Mouse (Mus musculus): ENCODE measurements at regions not wholly inside any gene's neighbourhood (a gene's known extent, or its start where the extent isn't known, plus 50 kb on each side); places are given as distances from the start of the nearest gene placed in this dataset.

DNA sequence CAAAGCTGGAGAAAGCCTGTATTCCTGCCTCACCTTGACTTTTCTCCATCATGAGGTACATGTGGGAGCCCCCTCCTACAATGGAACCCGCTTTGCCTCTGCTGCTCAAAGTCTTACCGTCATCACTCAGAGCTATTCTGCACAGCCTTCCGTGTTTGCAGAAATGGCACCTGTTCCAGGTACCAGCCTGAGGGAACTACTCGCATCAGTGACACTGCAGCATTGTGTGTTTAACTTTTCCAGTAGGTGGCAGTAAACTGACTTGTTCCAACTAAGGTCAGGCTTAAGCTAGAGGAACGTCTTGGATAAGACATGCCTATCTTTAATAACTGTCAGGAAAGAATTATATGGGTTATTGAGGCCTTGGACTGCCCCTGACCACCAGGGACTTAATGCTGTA, 71.4 kb downstream of the Fam173b start:
- DNase-seq = peak; percentile 7 to 17

DNA sequence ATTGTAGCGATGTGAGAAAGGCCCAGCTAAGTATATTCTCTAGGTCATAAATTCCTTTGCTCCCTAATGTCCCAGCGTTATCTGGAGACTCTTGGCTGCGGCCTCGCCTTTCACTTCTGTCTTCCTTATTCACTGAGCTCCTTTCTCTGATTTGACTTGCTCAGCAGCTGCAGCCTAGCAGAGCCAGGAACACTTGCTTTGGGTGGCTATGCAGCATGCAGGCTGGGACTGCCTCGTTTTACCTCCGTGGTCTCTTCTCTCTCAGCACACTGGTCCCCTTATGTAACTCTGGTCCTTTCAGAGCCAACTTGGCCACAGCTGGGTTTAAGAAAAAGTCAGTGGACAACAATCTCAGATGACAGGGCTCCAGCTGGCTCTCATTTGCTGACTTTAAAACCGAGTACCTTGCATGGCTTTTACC, 75.1 kb downstream of the Fam173b start:
- DNase-seq = no peak

DNA sequence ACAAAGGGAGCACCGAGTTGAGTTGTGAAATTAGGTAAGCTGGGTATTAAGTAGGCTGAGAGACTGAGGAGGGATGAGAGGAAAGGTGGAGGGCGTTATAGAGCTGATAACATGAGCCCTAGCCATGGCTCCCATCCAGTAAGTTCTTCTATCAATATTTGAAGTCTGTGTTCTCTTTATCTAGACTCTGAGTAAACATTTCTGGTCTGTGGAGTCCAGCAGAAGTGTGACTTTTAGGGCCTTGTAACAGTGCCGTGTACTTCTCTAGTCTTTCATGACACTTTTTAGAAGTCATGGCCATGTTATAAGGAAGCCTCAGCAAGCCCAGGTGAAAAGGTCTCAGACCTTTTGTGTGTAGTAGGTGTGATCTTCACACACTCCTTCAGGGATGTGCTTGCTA, 91.5 kb downstream of the Fam173b start:
- DNase-seq = no peak

DNA sequence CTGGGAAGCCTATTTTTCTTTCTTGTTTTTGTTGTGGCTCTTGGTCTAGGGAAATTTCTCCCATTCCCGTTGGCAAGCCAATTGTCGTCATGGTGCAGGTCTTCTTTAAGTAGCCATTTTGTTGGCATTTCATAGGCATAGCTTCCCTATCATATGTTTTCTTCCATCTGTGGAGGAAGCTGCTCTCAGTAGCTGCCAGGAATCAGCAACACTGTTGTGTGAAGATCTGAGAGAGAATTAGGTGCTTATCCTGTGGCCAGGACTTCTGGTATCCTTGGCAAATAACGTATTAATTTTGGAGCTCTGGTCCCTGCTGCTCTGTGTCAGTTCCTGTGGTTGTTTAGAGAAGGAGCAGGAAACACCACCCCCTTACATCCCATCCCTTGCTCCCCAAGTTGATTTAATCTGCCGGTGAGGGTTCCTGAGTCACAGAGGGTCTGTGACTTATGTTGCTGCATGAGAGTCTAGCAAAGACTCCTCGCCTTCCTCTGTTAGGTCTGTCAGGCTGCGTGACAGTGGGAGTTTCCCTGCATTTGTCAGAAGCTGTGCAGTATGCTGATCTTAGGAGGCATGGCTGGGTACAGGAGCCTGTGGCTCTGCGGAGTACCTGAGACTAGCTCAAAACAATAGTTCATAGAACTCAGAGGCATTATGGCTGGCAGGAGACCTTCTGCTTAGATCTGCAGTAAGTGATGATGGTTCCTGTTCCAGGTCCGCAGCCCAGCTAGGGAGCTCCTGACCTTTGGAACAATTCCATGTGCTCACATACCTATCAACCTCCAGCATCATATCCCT, 93.4 kb downstream of the Fam173b start:
- DNase-seq = no peak

DNA sequence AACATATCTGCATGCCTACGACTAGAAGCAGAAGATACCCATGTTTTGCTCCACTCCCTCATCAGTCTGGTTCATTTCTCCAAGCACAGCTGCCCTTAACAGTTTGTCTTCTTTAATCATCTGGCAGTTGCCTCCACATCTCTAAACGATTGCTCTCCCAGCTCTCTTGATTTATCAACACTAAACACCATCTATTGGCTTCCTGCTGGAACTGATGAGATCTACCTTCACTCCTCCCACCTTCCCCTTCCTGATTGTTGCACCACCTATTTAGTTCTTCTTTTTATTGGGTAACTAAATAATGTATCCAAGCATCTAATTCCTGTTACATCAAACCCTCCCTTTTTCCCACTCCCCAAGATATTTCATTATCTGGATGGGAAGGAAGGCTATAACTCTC, 101.7 kb downstream of the Fam173b start:
- no peak for DNase-seq

DNA sequence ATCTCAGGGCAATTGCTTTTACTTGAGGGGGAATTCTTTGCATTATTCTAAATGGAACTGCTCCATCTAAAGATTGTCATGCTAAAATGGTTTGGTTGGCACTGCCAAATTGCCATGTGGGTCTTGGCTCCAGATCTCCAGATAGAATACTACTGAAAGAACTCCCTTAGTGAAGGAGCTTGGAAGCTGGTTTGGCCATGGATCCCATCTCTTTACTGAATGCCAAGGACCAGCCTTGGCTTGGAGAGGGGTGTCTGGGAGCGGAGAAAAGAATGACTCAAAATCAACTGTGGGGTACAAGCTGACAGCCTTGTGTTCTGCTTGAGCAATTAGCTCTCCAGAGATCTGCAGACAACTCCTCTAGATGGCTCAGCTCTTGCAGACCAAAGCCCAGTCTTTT, 105.8 kb downstream of the Fam173b start:
- no peak for DNase-seq

DNA sequence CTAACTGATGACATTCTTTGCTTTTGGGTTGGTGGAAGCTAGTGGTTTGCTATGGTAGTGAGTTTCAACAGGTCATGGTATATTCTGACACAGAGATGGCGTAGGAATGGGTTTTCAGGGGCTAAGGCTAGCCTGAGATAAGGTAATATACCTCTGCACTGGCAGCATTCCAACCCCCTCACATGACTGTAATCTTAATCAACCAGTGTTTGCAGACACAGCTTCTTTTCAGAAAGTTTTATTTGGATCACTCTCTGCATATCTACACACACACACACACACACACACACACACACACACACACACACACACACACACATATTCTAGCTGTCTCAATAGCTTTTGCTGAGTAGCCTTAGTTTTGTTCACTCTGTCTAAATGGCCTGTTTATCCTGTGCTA, 119.4 kb downstream of the Fam173b start:
- DNase-seq = no peak

DNA sequence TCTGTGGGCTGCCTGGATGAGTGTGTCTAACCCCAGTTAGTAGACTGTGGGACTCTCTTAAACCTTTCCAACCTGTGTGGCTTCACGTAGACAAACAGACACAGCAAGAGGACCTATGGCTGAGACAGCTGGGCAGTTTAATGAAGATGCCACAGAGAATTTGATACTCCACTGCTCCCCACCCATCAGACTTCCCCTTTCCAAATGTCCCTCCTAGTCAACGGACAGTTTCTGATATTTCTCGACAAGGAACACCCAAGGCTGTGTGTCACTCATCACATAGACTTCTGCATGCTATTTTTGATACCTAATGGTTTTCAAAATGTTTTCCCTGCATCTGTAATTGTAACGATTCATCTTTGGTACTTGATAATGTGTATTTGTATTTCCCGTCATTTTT, 120.8 kb downstream of the Fam173b start:
- DNase-seq = no peak

DNA sequence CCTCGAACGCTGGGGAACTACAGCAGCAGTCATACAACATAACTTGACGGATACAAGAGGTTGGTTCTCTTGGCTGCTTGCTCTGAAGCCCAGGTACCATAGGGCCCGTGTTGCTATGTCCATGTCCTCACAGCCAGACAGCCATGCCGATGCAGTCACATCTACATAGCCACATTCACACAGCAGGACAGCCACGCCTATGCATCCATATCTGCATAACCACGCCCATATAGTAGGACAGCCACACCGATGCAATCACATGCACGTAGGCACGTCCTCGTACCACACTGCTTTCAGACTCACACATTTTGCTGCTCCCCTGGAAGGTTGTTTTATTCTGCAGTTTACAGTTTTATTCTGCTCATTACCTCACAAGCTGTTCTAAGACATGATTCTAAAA, 122.6 kb downstream of the Fam173b start:
- no peak for DNase-seq

DNA sequence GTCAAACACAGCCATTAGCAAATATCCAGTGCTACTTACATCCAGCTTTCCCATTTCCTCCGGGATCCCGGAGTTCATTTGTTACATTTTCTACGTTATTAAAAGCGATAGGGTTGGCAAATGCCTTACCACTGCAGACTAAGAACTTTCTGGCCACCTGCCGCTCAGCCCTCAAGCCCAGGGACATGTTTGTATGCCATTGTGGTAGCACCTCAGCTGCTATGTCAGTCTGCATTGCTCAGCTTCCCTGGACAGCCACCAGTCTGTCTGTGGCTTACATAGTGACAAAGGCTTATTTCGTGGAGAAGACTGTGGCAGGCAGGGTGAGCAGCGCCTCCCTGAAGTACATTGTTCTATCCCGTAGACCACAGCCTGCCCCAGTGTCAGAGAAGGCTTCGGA, 127.5 kb downstream of the Fam173b start:
- no peak for DNase-seq

DNA sequence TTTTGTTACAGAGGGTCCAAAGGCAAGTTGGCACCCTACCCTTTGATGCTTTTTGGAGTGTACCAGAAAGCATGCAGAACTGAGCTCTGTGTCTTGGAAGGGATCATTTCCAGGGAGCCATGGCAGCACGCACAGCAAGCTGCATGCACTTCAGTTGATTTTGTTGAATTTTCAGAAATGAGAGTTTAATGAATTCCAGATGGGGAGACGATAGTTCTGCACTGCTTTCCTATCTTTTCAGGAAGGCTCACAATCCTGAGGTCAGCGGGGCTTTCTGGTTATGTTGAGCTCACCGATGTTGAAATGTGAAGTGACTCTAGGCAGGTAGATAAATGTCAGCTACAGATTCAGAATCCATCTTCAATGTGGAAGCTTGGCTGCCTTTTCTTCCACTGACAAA, 140.0 kb downstream of the Fam173b start:
- DNase-seq = no peak

DNA sequence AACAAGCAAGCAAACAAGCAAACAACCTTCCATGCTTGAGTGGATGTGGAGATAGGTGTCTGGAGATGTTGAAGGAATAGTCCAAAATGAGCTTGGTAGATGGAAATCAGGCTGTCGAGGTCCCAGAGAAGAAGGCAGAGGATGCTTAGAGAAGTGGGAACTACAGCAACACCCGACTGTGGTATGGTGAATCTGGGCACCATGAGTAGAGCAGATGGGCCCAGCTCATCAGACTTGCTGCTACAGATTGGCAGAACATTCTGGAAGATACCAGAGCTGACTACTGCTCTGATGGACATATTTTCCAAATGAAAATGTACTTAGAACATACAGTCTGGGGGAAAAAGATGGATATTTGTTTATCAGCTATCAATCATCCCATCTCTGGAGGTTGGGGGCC, 142.9 kb downstream of the Fam173b start:
- no peak for DNase-seq

DNA sequence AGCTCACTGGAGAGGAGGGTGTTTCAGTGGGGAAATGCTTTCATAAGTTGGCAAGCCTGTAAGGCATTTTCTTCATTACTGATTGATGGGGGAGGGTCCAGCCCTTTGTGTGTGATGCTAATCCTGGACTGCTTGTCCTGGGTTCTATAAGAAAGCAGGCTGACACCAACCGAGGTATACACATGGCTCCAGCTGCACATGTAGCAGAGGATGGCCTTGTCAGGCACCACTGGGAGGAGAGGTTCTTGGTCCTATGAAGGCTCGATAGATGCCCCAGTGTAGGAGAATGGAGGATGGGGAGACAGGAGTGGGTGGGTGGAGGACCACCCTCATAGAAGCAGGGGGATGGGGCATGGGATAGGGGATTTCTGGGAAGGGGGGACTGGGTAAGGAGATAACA, 151.0 kb downstream of the Fam173b start:
- DNase-seq = no peak

DNA sequence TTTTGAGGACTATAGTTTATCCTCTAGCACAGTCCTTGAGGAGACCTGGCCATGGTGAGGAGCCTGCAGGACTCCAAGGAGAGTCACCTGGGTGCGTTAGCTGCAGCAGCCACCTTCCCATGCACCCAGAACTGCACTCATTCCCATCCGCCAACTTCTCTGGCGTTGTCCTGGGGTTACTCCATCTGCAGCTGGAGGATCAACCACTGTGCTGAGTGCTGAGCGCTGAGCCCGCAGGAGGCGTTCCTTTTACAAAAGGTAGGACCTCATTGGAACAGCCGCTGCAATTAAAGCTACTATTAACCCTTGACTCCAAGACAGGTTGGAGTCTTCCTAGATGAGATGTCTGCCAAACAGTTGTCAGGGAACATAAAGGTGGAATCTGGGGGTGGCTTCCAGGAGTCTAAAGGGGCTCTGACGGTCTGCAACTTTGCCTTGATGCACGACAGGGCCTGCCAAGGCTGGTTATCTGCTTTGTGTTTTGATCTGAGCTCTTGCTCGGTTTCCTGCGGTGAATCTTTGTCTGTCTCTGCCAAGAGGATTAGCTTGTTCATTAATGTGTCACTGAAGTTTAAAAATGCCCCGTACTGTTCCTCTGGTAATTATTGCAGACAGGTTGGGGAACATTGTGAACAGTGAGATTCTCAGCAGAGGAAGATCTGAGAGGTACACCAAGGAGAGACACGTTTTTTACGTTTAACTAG, 152.1 kb downstream of the Fam173b start:
- DNase-seq = peak; percentile 4 to 38

DNA sequence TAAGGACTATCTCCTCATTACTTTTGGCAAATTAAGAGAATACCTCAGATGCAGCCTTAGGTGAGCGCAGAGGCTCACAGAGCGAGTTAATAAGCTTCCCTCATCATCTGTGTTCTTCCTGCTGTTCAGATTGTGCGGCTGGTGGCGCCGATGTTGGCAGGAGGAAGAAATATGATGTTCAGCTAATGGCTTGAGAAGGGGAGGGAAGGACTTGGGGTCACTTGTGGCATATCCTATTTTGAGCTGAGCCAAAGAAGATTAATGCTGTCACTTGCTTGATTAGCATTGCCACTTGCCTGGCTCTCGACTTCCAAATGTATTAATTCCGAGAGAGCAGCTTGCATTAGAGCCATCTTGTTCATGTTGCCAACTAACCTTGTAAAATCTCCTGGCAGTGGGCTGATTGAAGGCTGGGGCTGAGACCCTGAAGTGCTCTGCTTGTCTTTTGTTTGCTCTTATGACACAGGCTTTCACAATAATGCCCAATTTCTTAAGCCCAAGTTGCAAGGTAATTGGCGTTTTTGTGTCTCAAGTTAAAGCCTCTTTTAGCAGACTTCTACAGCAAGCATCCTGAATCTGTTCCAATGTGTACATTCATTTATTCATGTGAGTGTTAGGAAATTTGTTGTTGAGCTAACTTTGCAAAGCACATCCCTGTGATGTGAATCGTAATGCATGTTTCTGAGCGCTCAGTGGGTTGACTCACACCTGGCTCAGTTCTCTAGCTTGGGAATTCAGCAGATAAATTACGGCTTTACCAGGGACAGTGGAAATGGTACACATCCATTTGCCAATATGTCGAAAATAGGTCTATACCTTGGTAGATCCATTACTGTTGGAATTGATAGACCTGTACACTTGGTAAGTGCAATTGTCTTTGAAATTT, 167.6 kb downstream of the Fam173b start:
- DNase-seq = no peak

DNA sequence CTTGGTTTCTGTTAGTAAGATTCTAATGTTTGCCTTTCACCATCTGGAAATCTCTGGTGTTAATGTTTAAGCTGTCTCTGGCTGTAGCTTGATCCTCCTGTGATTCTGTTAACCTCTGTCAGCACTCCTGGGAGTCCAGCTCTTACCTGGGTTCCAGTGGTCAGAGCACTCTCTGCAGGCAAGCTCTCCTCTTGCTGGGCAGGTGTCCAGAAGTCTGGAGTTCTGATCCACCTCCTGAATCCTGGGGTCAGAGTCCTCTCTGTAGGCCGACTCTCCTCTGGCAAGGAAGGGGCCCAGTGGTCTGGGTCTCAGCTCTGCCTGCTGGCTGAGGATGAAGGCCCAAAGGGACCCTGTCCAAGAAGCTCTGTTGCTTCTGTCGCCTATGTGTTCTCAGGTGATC, 181.4 kb downstream of the Fam173b start:
- DNase-seq = peak; percentile 87

DNA sequence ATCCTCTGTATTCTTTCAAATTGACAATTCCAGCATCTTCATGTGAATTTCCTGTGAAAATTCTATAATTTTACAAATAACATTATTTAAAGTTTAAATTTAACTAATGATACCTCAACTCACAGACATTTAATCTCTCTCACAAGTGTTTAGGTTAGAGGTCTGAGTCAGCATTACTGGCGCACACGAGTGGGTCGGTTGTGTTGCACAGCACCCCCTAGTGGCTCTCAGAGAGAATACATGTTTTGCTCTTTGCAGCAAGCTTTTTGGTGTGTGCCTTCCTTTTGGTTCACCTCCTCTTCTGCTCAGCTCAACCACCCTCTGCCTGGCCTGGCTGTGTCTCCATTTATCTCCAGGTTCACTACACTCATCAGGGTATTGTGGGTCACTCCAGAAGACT, 183.4 kb downstream of the Fam173b start:
- DNase-seq = peak in 1 of 2 experiments; percentile 14

DNA sequence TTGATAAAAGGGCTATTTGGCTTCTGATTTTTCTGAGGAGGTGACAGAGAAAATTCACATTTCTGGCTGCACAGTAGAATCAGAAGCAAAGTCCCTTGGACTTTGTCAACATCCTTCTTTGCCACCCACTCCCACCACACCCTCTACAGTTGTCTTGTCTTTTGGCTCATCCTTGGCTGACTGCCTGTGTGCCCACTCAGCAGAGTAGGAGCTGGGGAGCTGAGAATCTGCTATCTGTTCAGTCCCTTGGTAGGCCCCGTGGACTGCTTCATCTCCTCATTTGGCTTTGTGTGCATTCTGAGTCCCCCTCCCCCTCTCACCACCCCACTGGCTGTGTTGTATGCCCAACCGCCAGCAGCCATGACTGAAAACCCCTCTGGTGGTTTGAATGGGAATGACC, 197.2 kb downstream of the Fam173b start:
- no peak for DNase-seq

DNA sequence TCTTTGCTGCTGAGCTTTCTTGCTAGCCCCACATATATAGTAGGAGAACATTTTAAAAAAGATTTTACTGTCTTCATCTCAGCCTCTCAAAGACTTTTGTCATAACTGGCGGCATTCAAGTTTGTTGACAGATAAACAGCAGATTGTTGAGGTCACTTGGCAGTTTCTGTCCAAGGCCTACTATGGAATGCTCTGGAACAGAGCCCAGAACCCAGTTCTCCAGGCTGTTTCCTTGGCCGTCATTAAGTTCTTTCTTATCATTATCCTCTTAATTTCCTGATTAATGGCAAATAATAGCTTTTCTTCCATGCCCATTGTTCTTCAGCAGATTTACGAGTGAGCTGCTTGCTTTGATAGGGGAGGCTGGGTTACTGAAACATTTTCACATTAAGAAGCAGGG, 203.9 kb downstream of the Fam173b start:
- DNase-seq = peak in 1 of 2 experiments; percentile 9

DNA sequence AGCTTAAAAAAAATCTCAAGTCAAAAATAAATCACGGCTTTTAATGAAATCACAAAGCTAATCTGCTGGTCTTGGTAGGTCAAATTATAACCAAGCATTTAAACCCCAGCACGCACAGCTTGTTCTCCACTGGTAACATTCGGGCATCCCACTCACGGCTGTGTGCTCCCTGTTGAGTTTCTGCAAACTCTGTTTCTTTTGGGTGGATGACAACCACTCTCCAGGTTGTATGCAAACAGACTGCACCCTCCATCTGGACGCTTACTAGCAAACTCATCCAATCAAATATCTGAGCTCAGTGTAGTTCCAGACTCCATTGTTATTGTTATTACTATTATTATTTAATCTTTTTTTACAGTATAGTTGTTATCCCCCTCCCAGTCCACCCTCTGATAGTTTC, 213.9 kb downstream of the Fam173b start:
- no peak for DNase-seq

DNA sequence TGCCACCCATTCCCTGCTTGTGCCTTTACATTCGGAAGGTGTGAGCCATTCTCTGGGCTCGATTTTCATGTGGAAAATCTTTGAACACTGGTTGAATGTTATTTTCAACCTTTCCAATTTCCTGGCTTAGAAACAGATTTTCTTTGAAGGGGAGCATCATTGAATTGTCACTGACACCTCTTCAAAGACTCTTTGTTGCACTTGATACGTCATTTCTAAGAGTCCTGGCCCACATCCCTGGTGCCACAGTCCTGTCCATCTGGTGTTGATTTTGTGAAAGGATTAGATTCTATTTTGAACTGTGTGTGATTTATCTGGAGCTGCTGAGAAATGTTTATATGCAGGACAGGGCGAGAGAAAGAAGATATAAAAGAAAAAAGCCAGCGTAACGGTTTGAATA, 217.6 kb downstream of the Fam173b start:
- no peak for DNase-seq

DNA sequence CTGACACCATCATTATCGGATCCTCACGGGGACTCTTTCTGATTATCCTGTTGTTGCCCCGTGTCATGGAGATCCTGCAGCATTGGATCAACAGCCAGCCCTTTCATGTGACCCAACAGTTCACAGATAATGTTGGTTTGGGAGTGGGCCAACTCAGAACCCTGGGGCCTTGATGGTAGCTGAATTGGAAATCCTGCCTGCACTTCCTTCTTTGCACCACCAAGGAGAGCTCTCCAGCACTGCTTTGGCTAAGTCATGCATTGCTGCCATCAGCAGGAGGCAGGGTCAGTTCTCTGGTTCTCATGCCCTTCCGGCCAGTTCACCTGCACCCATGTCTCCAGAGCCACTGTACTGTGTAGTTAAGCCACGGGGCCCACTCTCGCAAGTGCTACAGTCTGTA, 225.6 kb downstream of the Fam173b start:
- DNase-seq = peak in 1 of 2 experiments; percentile 19

DNA sequence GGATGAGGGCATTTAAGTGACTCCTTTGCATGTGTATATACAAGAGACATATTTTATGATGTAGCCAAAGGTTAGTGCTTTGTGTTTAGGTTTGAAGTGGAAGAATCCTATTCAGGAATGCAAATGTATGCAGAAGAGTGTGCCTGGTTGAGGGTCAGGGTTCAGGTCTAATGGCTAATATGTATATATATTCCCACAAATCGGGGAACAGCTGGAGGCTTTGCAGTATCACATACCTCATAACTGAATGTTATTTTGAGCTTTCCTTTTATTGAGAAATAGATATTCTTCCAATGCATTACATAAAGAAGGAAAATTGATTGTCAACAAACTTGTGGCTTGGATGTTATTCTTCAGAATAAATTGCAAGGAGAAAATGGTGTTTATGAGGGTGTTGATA, 239.9 kb downstream of the Fam173b start:
- DNase-seq = no peak

DNA sequence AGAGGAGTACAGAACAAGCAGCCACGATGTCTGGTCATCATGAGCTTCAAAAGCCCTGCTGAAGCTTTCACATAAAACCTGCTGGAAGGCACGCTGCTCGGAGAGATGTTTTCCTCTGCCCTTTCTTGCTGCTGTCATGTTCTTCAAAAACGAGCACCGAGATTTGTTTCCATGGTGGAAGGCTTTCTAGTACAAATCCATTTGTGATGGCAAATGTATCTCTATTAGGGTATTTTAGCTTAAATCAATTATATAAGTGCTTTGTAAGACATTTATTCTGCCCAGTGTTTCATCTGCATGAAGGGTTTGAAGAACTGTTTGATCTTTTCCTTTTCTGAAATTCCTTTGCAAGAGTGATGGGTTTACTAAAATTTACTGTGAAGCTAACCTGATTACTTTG, 253.1 kb downstream of the Fam173b start:
- DNase-seq = no peak
